Mouse (Mus musculus) heart, embryonic 14.5 days (tissue): ENCODE measurements around the gene Wdr6. TPM values are rescaled to one million over a fixed set of nuclear protein-coding genes. Genes with fewer than 3 reads are reported as not detected.

Source experiments
- ATAC-seq: fragments of 200-750 bp; cut with Nextera tagmentation; 2 replicates; pipeline ENCODE4 v1.8.0; 2017; ENCODE audit warnings: low read depth, moderate TSS enrichment; ENCODE audit not compliant: insufficient number of reproducible peaks, insufficient read depth, low FRiP score
- H3K27ac ChIP-seq, 2 experiments: fragments of 200-500 bp in 1 of 2; fragments of 300-500 bp in 1 of 2; sonication (generic) in 1 of 2; replicated peaks in 1 of 2; 2 replicates each; pipeline ENCODE4 v1.5.1; 2012 to 2014; ENCODE audit warnings: low read depth in 2 of 2, low read length in 2 of 2, control low read depth in 1 of 2, mild to moderate bottlenecking in 1 of 2, mixed read lengths in 1 of 2; ENCODE audit not compliant: control insufficient read depth in 1 of 2, insufficient read depth in 1 of 2
- H3K27me3 ChIP-seq: fragments of 300-500 bp; sonication (generic); 2 replicates; pipeline ENCODE4 v1.6.1; 2014; ENCODE audit warnings: mild to moderate bottlenecking, low read length, control low read depth; ENCODE audit not compliant: control insufficient read depth, insufficient read depth
- H3K36me3 ChIP-seq: fragments of 300-500 bp; sonication (generic); 2 replicates; pipeline ENCODE4 v1.6.1; 2014; ENCODE audit warnings: mild to moderate bottlenecking, control low read depth, low read length, mixed read lengths; ENCODE audit not compliant: control insufficient read depth, insufficient read depth
- H3K4me1 ChIP-seq, 2 experiments: fragments of 200-500 bp in 1 of 2; fragments of 300-500 bp in 1 of 2; sonication (generic) in 1 of 2; 2 replicates each; pipeline ENCODE4 v1.6.1; 2012 to 2014; ENCODE audit warnings: low read length in 2 of 2, control low read depth in 1 of 2, mixed read lengths in 1 of 2; ENCODE audit not compliant: control insufficient read depth in 2 of 2, insufficient read depth in 2 of 2
- H3K4me2 ChIP-seq: fragments of 300-500 bp; sonication (generic); 2 replicates; pipeline ENCODE4 v1.6.1; 2014; ENCODE audit warnings: mild to moderate bottlenecking, low read length
- H3K4me3 ChIP-seq, 2 experiments: fragments of 200-500 bp in 1 of 2; fragments of 300-500 bp in 1 of 2; sonication (generic) in 1 of 2; 2 replicates each; pipeline ENCODE4 v1.5.1; 2012 to 2014; ENCODE audit warnings: low read length in 2 of 2, mild to moderate bottlenecking in 2 of 2, control low read depth in 1 of 2, low read depth in 1 of 2, moderate library complexity in 1 of 2; ENCODE audit not compliant: control insufficient read depth in 1 of 2, insufficient read depth in 1 of 2
- H3K9ac ChIP-seq: fragments of 300-500 bp; sonication (generic); 2 replicates; pipeline ENCODE4 v1.6.1; 2014; ENCODE audit warnings: mild to moderate bottlenecking, low read length
- H3K9me3 ChIP-seq: fragments of 300-500 bp; sonication (generic); 2 replicates; pipeline ENCODE4 v1.6.1; 2016; ENCODE audit warnings: low read length, control low read depth; ENCODE audit not compliant: control insufficient read depth
- WGBS: fragments of 180-500 bp; shearing (Covaris S2); extraction: QIAGEN DNeasy Blood & Tissue Kit; methylation state at CpG from one replicate; pipeline ENCODE4 v1.1.7; 2014; 5-methylcytosine and 5-hydroxymethylcytosine counted together
- polyA plus RNA-seq: library from polyadenylated mRNA; unstranded; fragments of >200 nt; fragmentation: Nextera tagmentation; extraction: Ambion mirVana; gene quantifications from 2 replicates; pipeline ENCODE4 v1.2.1, GENCODE M21; 2014

Wdr6 gene
- polyA plus RNA-seq, 1 experiment from 2014 or later: 46.9 TPM

DNA sequence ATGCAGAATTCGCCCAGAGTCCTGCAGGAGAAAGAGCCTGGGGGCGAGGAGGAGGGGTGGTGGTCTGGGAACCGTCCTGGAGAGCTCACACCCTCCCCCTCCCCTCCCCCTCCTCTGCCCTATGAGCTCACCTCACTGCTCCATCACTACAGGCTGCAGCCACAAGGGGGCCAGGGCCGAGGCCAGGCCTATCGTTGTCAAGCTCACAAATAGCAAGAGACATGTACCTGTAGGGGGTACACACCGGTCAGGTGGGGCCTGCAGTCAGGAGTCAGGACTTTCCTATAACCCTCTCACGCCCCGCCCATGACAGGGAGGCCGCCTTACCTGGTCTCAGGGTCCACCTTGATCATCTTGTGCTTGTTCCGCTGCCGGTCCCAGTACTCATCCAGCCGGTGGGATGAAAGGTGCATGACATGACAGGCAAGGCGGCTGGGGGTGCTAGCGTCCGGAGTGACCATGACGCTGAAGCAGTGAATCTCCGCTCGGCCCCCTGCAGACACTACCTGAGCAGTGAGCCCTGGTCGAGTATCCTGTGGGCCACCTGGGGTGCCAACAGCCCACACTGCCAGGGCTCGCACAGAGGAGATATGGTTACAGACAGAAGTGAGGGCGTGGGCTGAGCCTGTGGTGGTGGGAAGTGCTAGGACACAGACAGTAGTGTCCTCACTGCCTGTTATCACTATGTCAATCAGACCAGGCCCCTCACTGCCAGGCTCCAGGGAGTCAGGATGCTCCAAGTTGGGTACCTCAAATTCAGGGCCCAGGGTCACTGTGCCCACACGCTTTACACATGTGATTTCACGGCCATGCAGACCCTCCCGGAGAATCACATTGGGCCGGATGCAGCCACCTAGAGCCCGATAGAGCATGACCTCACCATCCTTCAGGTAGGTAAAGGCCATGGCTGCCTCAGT is 4.5 kb downstream of the Wdr6 start:
- no peak overlapping the region for H3K4me3 ChIP-seq
- H3K4me2 ChIP-seq: no peak overlapping the region
- WGBS: 47% methylated on average over 26 of the region's 26 CpGs
- H3K27me3 ChIP-seq: no peaks in the 10 kb centered on the region
- no peak for ATAC-seq
- H3K4me1 ChIP-seq: peaks cover 18 to 35% of the 10 kb centered on the region in 2 experiments
- H3K27ac ChIP-seq: no peak overlapping the region
- H3K36me3 ChIP-seq: peaks cover 58% of the 10 kb centered on the region
- H3K9ac ChIP-seq: no peak overlapping the region
- no peaks in the 10 kb centered on the region for H3K9me3 ChIP-seq

DNA sequence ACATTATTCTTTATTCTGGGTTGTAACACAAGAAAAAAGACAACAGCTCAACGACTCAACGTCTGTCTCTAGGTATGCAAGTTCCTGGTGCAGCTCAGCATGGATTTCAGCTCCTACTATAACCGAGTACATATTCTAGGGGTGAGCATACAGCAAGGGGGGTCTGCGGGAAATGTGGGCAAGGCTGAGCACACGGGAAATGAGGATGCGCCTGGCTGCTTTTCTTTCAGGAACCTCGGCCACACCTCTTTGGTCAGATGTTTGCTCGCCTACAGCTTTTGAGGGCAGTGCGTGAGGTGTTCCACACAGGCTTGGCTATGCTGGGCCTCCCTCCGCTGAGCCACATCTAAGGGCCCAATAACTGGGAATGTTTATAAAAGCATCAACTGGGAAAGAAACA is 6.2 kb downstream of the Wdr6 start:
- H3K27ac ChIP-seq: no peak overlapping the region
- no peak for ATAC-seq
- no peaks in the 10 kb centered on the region for H3K27me3 ChIP-seq
- peaks cover 58% of the 10 kb centered on the region for H3K36me3 ChIP-seq
- H3K9me3 ChIP-seq: no peaks in the 10 kb centered on the region
- peaks cover 18 to 38% of the 10 kb centered on the region in 2 experiments for H3K4me1 ChIP-seq
- H3K9ac ChIP-seq: no peak overlapping the region
- H3K4me3 ChIP-seq: no peak overlapping the region
- H3K4me2 ChIP-seq: no peak overlapping the region
- WGBS: 89% methylated on average over 10 of the region's 10 CpGs

DNA sequence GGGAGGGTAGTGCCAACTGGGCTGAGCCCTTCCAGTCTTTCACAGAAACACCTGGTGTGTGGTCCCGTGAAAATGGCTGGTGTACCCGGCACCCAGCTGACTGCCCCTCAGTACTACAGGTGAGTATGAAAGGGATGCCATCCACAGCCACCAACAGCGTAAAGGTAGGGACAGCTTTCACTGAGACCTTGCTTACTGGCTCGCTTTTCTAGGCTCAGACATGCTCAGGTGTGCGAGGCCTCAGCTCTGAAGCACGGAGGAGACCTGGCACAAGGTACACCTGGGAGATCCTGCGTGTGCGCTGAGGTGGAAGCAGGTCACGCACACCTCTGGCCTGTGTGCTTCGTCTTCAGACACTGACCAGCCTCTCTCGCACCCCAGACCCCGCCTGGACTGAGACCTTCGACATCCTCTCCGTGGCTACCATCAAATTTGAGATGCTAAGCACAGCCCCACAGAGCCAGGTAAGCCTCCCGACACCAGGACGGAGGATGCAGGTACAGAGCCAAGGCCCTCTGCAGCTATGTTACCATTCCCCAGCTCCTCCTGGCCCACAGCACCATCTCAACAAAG is 7.1 kb downstream of the Wdr6 start:
- H3K36me3 ChIP-seq: peaks cover 58% of the 10 kb centered on the region

DNA sequence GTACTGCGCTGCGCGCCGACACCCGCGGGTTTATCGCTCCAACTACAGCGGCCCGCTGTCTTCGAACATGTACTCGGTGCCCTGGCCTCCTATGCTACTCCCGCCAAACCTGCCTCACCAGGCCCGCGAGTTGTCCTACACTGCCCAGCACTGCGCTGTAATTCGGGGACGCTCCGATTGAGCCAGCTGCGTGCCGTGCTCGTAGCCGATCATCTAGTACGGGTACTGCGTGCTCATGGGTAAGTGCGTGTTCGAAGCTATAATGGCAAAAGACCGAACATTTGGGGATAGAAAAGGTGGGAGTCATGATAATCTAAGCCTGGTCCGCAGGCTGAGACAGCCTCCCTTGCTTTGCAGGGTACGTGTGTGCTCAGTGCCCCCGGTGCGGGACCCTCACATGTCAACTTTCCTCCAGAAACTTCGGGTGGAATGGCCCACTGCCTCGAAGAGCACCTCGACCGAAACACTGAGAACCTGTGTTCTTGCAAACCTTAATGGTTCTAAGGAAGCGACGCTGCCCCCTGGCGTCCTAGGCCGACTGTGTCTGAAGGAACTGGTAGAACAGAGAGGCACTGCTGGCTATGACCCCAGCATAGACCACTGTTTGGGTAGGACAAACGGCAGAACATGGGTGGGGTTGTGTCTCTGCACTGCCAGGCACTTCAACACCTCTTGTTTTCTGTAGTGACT is 8.2 kb downstream of the Wdr6 start:
- Histone ChIP-seq H3K4me2 (peak overlapping the region; percentile 95), H3K27ac (peak overlapping the region in 1 of 2 experiments; percentile 39; a peak in 2 of 4 replicates), H3K27me3 (no peaks in the 10 kb centered on the region), H3K9me3 (no peaks in the 10 kb centered on the region), H3K4me1 (peaks cover 14 to 31% of the 10 kb centered on the region in 2 experiments), H3K36me3 (peaks cover 52% of the 10 kb centered on the region), H3K4me3 (peak overlapping the region; percentile 66 to 70), H3K9ac (peak overlapping the region; percentile 80)
- no peak for ATAC-seq
- under 1% methylated on average over 40 of the region's 40 CpGs for WGBS

More for the DNA sequence above, 7.1 kb downstream of the Wdr6 start:
- peaks cover 11 to 30% of the 10 kb centered on the region in 2 experiments for H3K4me1 ChIP-seq
- H3K27ac ChIP-seq: no peak overlapping the region
- no peaks in the 10 kb centered on the region for H3K27me3 ChIP-seq
- no peak for ATAC-seq
- no peak overlapping the region for H3K9ac ChIP-seq
- H3K4me2 ChIP-seq: no peak overlapping the region
- no peaks in the 10 kb centered on the region for H3K9me3 ChIP-seq
- H3K4me3 ChIP-seq: no peak overlapping the region
- 95% methylated on average over 16 of the region's 16 CpGs for WGBS

DNA sequence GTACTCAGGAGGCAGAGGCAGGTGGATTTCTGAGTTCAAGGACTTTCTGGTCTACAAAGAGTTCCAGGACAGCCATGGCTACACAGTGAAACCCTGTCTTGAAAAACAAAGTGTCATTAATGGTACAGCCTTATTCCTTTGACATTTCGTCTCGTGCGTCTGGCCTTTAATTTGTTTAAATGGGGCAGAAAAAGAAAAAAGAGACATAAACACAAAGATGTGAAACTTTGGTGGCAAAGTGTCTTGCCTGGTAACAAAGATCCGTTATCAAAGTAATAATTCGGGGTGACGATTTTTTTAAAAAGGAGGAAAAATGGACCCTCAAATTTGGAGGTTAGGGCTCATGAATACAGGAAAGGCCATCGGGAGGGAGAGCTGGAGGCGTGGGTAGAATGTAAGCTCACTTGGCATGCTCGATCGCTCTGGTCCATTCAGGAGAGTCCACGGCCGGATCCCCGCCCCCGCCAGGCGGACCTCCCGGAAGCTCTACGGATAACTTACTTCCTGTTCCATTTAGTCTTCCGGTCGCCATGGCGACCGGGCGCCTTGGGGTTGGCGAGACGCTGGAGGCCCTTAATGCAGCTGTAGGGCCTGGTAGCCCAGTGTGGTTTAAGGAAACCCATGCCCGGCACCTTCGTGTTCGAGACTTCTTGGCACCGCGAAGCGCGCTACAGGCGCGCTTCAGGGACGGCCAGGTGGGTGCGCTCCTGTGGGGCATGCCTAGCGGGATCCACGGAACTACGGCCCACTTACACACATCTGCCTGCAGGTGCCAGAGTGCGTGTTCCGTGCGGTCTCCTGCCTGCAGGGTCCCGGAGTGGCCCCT is 8.9 kb downstream of the Wdr6 start, which contains the start of gene Dalrd3:
Dalrd3 (plus strand) TSS at position 506 of the 826 bp plus-strand sequence.
- Histone ChIP-seq H3K9me3 (no peaks in the 10 kb centered on the region), H3K9ac (peak within 1 kb of the TSS; percentile 80), H3K27me3 (no peaks in the 10 kb centered on the region), H3K4me1 (peaks cover 14 to 31% of the 10 kb centered on the region in 2 experiments), H3K27ac (peak within 1 kb of the TSS in 1 of 2 experiments; percentile 39; a peak in 2 of 4 replicates), H3K4me3 (peak within 1 kb of the TSS; percentile 66 to 81), H3K36me3 (peaks cover 52% of the 10 kb centered on the region), H3K4me2 (peak within 1 kb of the TSS; percentile 96)
- 7% methylated on average over 42 of the region's 42 CpGs for WGBS
- 0 out of 2 replicates have a peak, but pooled peaks have one; percentile 19 for ATAC-seq

DNA sequence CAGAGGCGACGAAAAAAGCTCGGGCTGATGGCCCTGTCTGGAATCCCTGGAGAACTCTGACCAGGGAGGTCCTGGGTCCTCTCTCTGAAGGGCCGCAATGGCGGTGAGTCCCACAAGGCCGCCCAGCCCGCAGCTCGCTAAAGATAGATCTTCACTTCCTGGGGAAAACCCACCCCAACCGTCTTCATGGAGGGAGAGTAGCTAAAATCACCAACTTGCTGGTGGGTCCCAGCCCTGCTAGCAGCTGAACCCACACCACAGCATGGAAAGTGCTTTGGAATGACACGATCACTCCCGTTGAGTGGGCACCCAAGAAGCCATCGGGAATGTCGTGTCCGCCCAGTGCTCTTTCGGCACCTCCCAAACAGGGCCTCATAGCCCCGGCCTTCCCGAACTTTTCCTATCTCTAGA is 10.0 kb downstream of the Wdr6 start:
- Histone ChIP-seq H3K36me3 (peaks cover 53% of the 10 kb centered on the region), H3K9me3 (no peaks in the 10 kb centered on the region), H3K27ac (peak overlapping the region in 1 of 2 experiments; percentile 94; a peak in 1 of 4 replicates), H3K9ac (no peak overlapping the region; the same call in 1 of the 2 replicates), H3K4me2 (peak overlapping the region; percentile 96), H3K4me3 (peak overlapping the region; percentile 80 to 81), H3K27me3 (no peaks in the 10 kb centered on the region), H3K4me1 (peaks cover 14 to 28% of the 10 kb centered on the region in 2 experiments)
- no peak for ATAC-seq
- WGBS: 62% methylated on average over 17 of the region's 17 CpGs
